Mouse (Mus musculus) v-Abl transformed pro-B cells (cell line): ENCODE results near the gene Btf3.

Experiments
- in situ Hi-C, 2 experiments: fragments of 400-800 bp; cut with MboI; formaldehyde crosslinking; loops; one replicate each; pipeline ENCODE4 v1.15.1; 2025; ENCODE audit not compliant: unreplicated experiment in 2 of 2

The Btf3 gene

GRCm38 (mm10) chr13:98291712-98292111 lies 25.1 kb downstream of the Btf3 start:
- in situ Hi-C loops = loop anchor here in 1 of 2 experiments (25.0 kb wide), 1 partner anchor 1754 kb away; the partner anchor contains the start of genes Col4a3bp and Polk

GRCm38 (mm10) chr13:98290719-98291118 lies 26.1 kb downstream of the Btf3 start:
- in situ Hi-C loops = loop anchor here in 1 of 2 experiments (25.0 kb wide), 1 partner anchor 1753 kb away; the partner anchor contains the start of genes Col4a3bp and Polk

GRCm38 (mm10) chr13:98280990-98281650 lies 35.7 kb downstream of the Btf3 start:
- in situ Hi-C loops = loop anchor here in 1 of 2 experiments (25.0 kb wide), 1 partner anchor 1744 kb away; the partner anchor contains the start of genes Col4a3bp and Polk

- in situ Hi-C loops = loop anchor here in 1 of 2 experiments (25.0 kb wide), 1 partner anchor 1742 kb away; the partner anchor contains the start of genes Col4a3bp and Polk
These were observed 37.1 kb downstream of the Btf3 start, which contains the start of gene Gm21976 for GRCm38 (mm10) chr13:98279686-98280085. Gene Gm21976, plus strand, starts transcription at chr13:98279887.

- in situ Hi-C loops = loop anchor here in 1 of 2 experiments (25.0 kb wide), 1 partner anchor 1740 kb away; the partner anchor contains the start of genes Col4a3bp and Polk
These were observed 39.3 kb downstream of the Btf3 start for GRCm38 (mm10) chr13:98277501-98277900.

- in situ Hi-C loops = loop anchor here in 1 of 2 experiments (25.0 kb wide), 1 partner anchor 1739 kb away; the partner anchor contains the start of genes Col4a3bp and Polk
These were observed 40.6 kb downstream of the Btf3 start for GRCm38 (mm10) chr13:98276253-98276652.

- in situ Hi-C loops = loop anchor here in 1 of 2 experiments (25.0 kb wide), 1 partner anchor 1738 kb away; the partner anchor contains the start of genes Col4a3bp and Polk
These were observed 41.2 kb downstream of the Btf3 start for GRCm38 (mm10) chr13:98275646-98276045.

GRCm38 (mm10) chr13:98274023-98274422 lies 42.8 kb downstream of the Btf3 start:
- in situ Hi-C loops = loop anchor here (25.0 kb wide), 5 partner anchors 1037 to 1887 kb away; partner anchors contain the start of genes Hmgcr (in 2 of the 2), Poc5 (in 2 of the 2), Enc1 (in 1 of the 2) and Gfm2 (in 1 of the 2)

- in situ Hi-C loops = loop anchor here (10.0 to 25.0 kb wide), 7 partner anchors 51 to 1877 kb away; partner anchors contain the start of genes Hmgcr (in 2 of the 2), Poc5 (in 2 of the 2), Btf3 (in 1 of the 2) and Enc1 (in 1 of the 2)
These were observed 52.7 kb downstream of the Btf3 start for GRCm38 (mm10) chr13:98264111-98264510.

GRCm38 (mm10) chr13:98263458-98263987 lies 53.3 kb downstream of the Btf3 start:
- in situ Hi-C loops = loop anchor here (10.0 to 25.0 kb wide), 7 partner anchors 51 to 1876 kb away; partner anchors contain the start of genes Hmgcr (in 2 of the 2), Poc5 (in 2 of the 2), Btf3 (in 1 of the 2) and Enc1 (in 1 of the 2)

GRCm38 (mm10) chr13:98262636-98263457 lies 54.0 kb downstream of the Btf3 start, which contains the start of the genes Utp15 and Ankra2:
Gene Utp15, minus strand, starts transcription at chr13:98263041.
Gene Ankra2, plus strand, starts transcription at chr13:98263074.
- in situ Hi-C loops = loop anchor here (10.0 to 25.0 kb wide), 7 partner anchors 52 to 1876 kb away; partner anchors contain the start of genes Hmgcr (in 2 of the 2), Poc5 (in 2 of the 2), Btf3 (in 1 of the 2) and Enc1 (in 1 of the 2)
